Mouse (Mus musculus) embryonic stem cell, embryonic (primary cell): ENCODE measurements around the gene Defa28.
"Not testable (repeated sequence)": the region's sequence is repeated elsewhere in the genome, so short reads cannot be mapped to it uniquely, and the experiment has no call there.

Experiments used
- CTCF ChIA-PET, 4 experiments: fragments of 300-600 bp in 2 of 4; fragments of 350-600 bp in 2 of 4; sonication (Branson Sonifier 250); formaldehyde crosslinking; loops; one replicate each; lab custom pipeline; 2022; ENCODE audit warnings: inconsistent platforms in 2 of 4; lab: Charles Lee
- POLR2A ChIA-PET, 4 experiments: fragments of 300-600 bp in 2 of 4; fragments of 350-600 bp in 2 of 4; sonication (Branson Sonifier 250); formaldehyde crosslinking; loops; one replicate each; lab custom pipeline; 2022; ENCODE audit warnings: antibody characterized with exemption in 4 of 4, inconsistent platforms in 1 of 4; lab: Charles Lee

The Defa28 gene

GRCm38 (mm10) chr8:21582706-21583105, at the start of gene Defa28:
Gene Defa28 (plus strand): TSS chr8:21583006.
- POLR2A ChIA-PET, CTCF ChIA-PET: not testable (repeated sequence)

- POLR2A ChIA-PET, CTCF ChIA-PET: not testable (repeated sequence)
These were observed 17.7 kb upstream of the Defa28 start, which contains the start of gene Defa37 for GRCm38 (mm10) chr8:21565086-21565485. Gene Defa37 (plus strand): TSS chr8:21565386.

DNA sequence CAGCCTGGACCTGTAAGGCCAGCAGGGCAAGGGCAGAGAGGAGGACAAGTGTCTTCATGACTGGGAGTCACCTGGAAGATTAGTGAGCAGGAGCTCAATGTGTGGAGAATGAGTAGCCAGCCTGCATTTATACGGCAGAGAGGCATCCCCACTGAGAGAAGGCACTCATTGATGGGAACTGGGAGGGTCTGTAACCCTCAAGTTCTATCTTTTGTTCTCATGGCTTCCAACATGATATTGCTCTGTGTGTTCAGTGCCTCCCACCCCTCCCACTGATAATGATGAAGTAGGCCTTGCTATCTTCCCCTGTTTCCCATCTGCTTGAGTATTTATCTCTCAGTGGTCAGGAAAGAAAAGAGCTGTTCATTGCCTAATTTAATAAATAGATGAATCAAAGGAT, 11.6 kb downstream of the Defa28 start, which contains the start of gene Gm7861:
Gene Gm7861, minus strand, starts transcription at position 101 of the 400 bp plus-strand sequence.
- CTCF ChIA-PET, POLR2A ChIA-PET: not testable (repeated sequence)

DNA sequence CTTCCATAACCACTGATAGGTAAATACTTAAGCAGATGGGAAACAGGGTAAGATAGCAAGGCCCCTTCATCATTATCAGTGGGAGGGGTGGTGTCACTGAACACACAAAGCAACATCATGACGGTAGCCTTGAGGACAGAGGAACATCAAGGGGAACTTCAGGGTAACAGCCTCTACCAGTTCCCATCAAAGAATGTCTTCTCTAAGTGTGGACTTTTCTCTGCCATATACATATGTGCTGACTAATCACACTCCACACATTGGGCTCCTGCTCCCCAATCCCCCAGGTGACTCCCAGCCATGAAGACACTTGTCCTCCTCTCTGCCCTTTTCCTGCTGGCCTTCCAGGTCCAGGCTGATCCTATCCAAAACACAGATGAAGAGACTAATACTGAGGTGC, 35.1 kb downstream of the Defa28 start, which contains the start of gene Defa26:
Gene Defa26, plus strand, starts transcription at position 301 of the 400 bp plus-strand sequence.
- POLR2A ChIA-PET, CTCF ChIA-PET: not testable (repeated sequence)
